Mouse (Mus musculus): Measurements from ENCODE around the gene Zfp747. TPM values are rescaled to one million over a fixed set of nuclear protein-coding genes. Genes with fewer than 3 reads are reported as not detected.

Gene Zfp747
- polyA plus RNA-seq, 1 experiment from 2014 or later, result 10.5 TPM

DNA sequence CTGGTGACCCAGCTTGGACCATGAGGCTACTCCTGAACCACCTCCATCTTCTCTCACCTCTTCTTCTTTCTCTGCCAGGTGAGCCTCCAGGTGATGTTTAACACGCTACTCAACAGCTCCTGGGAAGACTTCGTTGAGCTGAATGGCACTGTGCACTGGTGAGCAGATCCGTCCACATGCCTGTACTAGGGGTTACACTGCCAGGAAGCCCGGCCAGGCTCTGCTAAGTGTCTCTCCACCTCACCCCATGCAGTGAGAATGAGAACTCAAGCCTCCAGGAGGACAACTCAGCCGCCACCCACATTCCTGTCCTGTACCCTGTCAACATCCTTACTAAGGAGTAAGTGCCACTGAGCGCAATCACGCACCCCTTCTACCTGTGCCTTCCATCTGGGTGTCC, 50.9 kb downstream of the Zfp747 start:
- H3K36me3 ChIP-seq, result no peaks in the 10 kb centered on the region
- 87% methylated on average over 7 of the region's 7 CpGs for WGBS
- no peak for ATAC-seq (ENCODE audit: insufficient number of reproducible peaks, insufficient read depth, low FRiP score, low TSS enrichment, low read depth)
- no peak overlapping the region for H3K27ac ChIP-seq
- no peak overlapping the region for H3K4me2 ChIP-seq
- no peaks in the 10 kb centered on the region for H3K9me3 ChIP-seq
- H3K27me3 ChIP-seq, result no peaks in the 10 kb centered on the region
- no peak overlapping the region for H3K9ac ChIP-seq
- H3K4me3 ChIP-seq, result no peak overlapping the region
- no peaks in the 10 kb centered on the region for H3K4me1 ChIP-seq

Other genes with a start within 250 kb of the Zfp747 start
- 0.15 and 0.25 TPM in 2 replicates for gene Spn, start 238.2 kb downstream of the Zfp747 start, polyA plus RNA-seq (2015; fragmentation: Nextera tagmentation; extraction: Ambion mirVana)
- gene Cd2bp2, start 180.0 kb downstream of the Zfp747 start, polyA plus RNA-seq (2015; fragmentation: Nextera tagmentation; extraction: Ambion mirVana), result 68.3 and 73.3 TPM in 2 replicates
- gene Tbc1d10b, start 167.6 kb downstream of the Zfp747 start, polyA plus RNA-seq (2015; fragmentation: Nextera tagmentation; extraction: Ambion mirVana), result 30.4 and 32.0 TPM in 2 replicates
- gene Mylpf, start 167.2 kb downstream of the Zfp747 start, polyA plus RNA-seq (2015; fragmentation: Nextera tagmentation; extraction: Ambion mirVana), result 34.1 and 41.1 TPM in 2 replicates
- 53.7 and 55.0 TPM in 2 replicates for gene Zfp553, start 143.0 kb downstream of the Zfp747 start, polyA plus RNA-seq (2015; fragmentation: Nextera tagmentation; extraction: Ambion mirVana)
- gene Sept1, start 142.9 kb downstream of the Zfp747 start, polyA plus RNA-seq (2015; fragmentation: Nextera tagmentation; extraction: Ambion mirVana), result 26.9 and 29.6 TPM in 2 replicates
- gene Zfp771, start 131.8 kb downstream of the Zfp747 start, polyA plus RNA-seq (2015; fragmentation: Nextera tagmentation; extraction: Ambion mirVana), result 78.2 and 83.9 TPM in 2 replicates
- 156 and 206 TPM in 2 replicates for gene Dctpp1, start 115.3 kb downstream of the Zfp747 start, polyA plus RNA-seq (2015; fragmentation: Nextera tagmentation; extraction: Ambion mirVana)
- 63.4 and 64.1 TPM in 2 replicates for gene Sephs2, start 102.0 kb downstream of the Zfp747 start, polyA plus RNA-seq (2015; fragmentation: Nextera tagmentation; extraction: Ambion mirVana)
- gene Itgal, start 79.8 kb downstream of the Zfp747 start, polyA plus RNA-seq (2015; fragmentation: Nextera tagmentation; extraction: Ambion mirVana), result 0.52 and 1.1 TPM in 2 replicates
- gene Zfp768, start 30.5 kb downstream of the Zfp747 start, polyA plus RNA-seq (2015; fragmentation: Nextera tagmentation; extraction: Ambion mirVana), result 16.1 and 18.1 TPM in 2 replicates
- gene 9130019O22Rik, start 11.1 kb upstream of the Zfp747 start, polyA plus RNA-seq (2015; fragmentation: Nextera tagmentation; extraction: Ambion mirVana), result 5.6 and 5.9 TPM in 2 replicates
- 6.4 and 7.2 TPM in 2 replicates for gene E430018J23Rik, start 17.6 kb upstream of the Zfp747 start, polyA plus RNA-seq (2015; fragmentation: Nextera tagmentation; extraction: Ambion mirVana)
- gene Zfp764, start 30.8 kb upstream of the Zfp747 start, polyA plus RNA-seq (2015; fragmentation: Nextera tagmentation; extraction: Ambion mirVana), result 7.7 and 8.2 TPM in 2 replicates
- 25.6 and 29.3 TPM in 2 replicates for gene Zfp688, start 46.0 kb upstream of the Zfp747 start, polyA plus RNA-seq (2015; fragmentation: Nextera tagmentation; extraction: Ambion mirVana)
- 11.8 and 13.1 TPM in 2 replicates for gene Zfp689, start 73.1 kb upstream of the Zfp747 start, polyA plus RNA-seq (2015; fragmentation: Nextera tagmentation; extraction: Ambion mirVana)
- gene Prr14, start 83.6 kb upstream of the Zfp747 start, polyA plus RNA-seq (2015; fragmentation: Nextera tagmentation; extraction: Ambion mirVana), result 46.0 and 48.3 TPM in 2 replicates
- 12.2 and 15.3 TPM in 2 replicates for gene Fbrs, start 103.1 kb upstream of the Zfp747 start, polyA plus RNA-seq (2015; fragmentation: Nextera tagmentation; extraction: Ambion mirVana)
- gene Srcap, start 135.9 kb upstream of the Zfp747 start, polyA plus RNA-seq (2015; fragmentation: Nextera tagmentation; extraction: Ambion mirVana), result 52.1 and 55.6 TPM in 2 replicates
- gene Gm42715, start 143.5 kb upstream of the Zfp747 start, polyA plus RNA-seq (2015; fragmentation: Nextera tagmentation; extraction: Ambion mirVana), result 18.6 and 19.0 TPM in 2 replicates
- 7.0 and 8.1 TPM in 2 replicates for gene Tmem265, start 185.3 kb upstream of the Zfp747 start, polyA plus RNA-seq (2015; fragmentation: Nextera tagmentation; extraction: Ambion mirVana)
- 39.7 and 40.6 TPM in 2 replicates for gene Phkg2, start 197.3 kb upstream of the Zfp747 start, polyA plus RNA-seq (2015; fragmentation: Nextera tagmentation; extraction: Ambion mirVana)
- 8.8 and 12.1 TPM in 2 replicates for gene Ccdc189, start 212.5 kb upstream of the Zfp747 start, polyA plus RNA-seq (2015; fragmentation: Nextera tagmentation; extraction: Ambion mirVana)
- gene Rnf40, start 212.7 kb upstream of the Zfp747 start, polyA plus RNA-seq (2015; fragmentation: Nextera tagmentation; extraction: Ambion mirVana), result 51.2 and 58.1 TPM in 2 replicates
- gene Zfp629, start 239.7 kb upstream of the Zfp747 start, polyA plus RNA-seq (2015; fragmentation: Nextera tagmentation; extraction: Ambion mirVana), result 15.8 and 18.8 TPM in 2 replicates

Measured in embryonic facial prominence, embryonic 13.5 days (tissue).